Mouse (Mus musculus) megakaryocyte, embryonic 14.5 days (primary cell): ENCODE results near the gene Sorcs2.

ENCODE experiments used
- FLI1 ChIP-seq: IDR thresholded peaks from 2 replicates; pipeline ENCODE4 v1.6.1; 2012; ENCODE audit warnings: low read length, inconsistent platforms, mixed read lengths
- GATA1 ChIP-seq: IDR thresholded peaks from 3 replicates; pipeline ENCODE4 v1.6.1; 2012; ENCODE audit warnings: mixed read lengths, low read length, inconsistent platforms, borderline replicate concordance

DNA sequence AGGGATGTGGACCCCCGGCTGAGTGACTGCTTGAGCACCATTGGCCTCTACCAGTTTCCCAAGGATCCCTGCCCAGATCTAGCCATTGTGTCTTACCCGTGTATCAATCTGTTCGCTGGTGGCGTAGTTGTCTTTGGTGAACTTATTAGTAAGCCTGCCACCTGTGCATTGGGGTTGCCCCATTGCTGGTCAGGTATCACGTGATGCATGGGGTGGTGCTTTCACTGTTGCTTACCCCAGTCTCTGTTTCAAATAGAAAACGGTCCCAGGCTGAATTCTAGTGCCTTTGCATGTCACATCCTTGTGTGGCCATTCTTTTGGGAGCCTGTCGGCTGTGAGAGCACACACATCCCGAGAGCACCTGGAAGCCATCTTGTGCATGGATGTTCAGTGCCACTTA is 409.9 kb downstream of the Sorcs2 start:
- TF ChIP-seq GATA1 (no peak), FLI1 (no peak)
